Mouse (Mus musculus): ENCODE measurements around the gene Ptprs. TPM values are rescaled to one million over a fixed set of nuclear protein-coding genes. Genes with fewer than 3 reads are reported as not detected.

Gene Ptprs
- total and polyA plus RNA-seq, 3 experiments = 51.6 to 324 (median 80.9) TPM

DNA sequence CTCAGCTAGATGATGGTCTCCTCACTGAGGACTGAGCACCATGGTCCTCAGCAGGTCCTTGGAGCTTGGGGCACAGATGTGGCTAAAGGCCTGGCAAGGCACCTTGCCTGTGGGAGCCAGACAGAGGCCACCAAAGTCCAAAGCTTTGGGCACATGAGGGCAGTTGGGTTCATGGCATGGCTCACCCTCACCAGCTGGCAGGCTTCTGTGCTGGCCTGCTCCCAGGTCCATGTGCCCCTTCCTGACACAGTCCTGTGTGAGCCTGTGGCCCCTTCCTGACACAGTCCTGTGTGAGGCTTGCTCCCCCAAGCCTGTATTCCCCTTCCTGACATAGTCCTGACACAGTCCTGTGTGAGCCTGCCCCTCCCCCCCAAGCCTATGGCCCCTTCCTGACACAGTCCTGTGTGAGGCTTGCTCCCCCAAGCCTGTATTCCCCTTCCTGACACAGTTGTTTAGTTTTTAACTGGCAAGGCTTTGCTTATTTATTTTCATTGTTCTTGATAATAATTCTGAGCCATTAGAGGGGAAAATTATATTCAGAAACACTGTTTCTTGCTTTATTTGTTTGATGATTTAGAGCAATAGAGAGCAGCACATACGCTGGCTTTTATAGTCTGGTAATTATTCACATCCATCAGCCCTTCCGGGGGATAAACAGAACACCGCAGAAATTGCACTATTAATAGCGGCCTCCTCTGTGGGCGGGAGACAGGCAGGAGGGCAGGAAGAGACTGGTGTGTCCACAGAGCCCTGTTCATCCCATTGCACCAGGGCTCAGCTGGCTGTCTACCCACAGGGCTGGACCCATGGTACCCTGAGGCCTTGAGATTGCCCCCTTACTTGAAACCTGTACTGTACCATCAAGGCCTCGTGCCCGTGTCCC, 110.3 kb downstream of the Ptprs start:
- Histone ChIP-seq H3K79me2 (ENCODE audit: control insufficient read depth, insufficient read depth, low read length, poor library complexity) (no peaks in the 10 kb centered on the region), H3K9me3 (replicated peaks; ENCODE audit: insufficient read depth, low read length) (no peaks in the 10 kb centered on the region), H3K4me1 (ENCODE audit: control insufficient read depth in 1 of 2, insufficient read depth in 2 of 2, low read length in 2 of 2) (no peaks in the 10 kb centered on the region), H3K4me3 (ENCODE audit: control insufficient read depth in 1 of 2, insufficient read depth in 1 of 2, low read depth in 2 of 2, low read length in 2 of 2) (no peak overlapping the region), H3K36me3 (ENCODE audit: control insufficient read depth in 1 of 2, insufficient read depth in 2 of 2, low read length in 2 of 2) (no peaks in the 10 kb centered on the region), H3K27ac (ENCODE audit: control insufficient read depth, low read depth, low read length) (no peak overlapping the region), H3K27me3 (ENCODE audit: control insufficient read depth in 1 of 2, insufficient read depth in 2 of 2, low read length in 2 of 2) (no peaks in the 10 kb centered on the region), H3K9ac (ENCODE audit: control insufficient read depth, low read depth, low read length, poor library complexity, severe bottlenecking) (no peak overlapping the region)
- TF ChIP-seq CHD1 (IDR thresholded peaks at IDR 0.05; ENCODE audit: low read depth, low read length) = no peak
- TF ChIP-seq NELFE (IDR thresholded peaks at IDR 0.05; ENCODE audit: low read depth, low read length) = no peak
- TF ChIP-seq ZNF384 (IDR thresholded peaks at IDR 0.05; ENCODE audit: low read depth, low read length) = no peak
- TF ChIP-seq ZKSCAN1 (IDR thresholded peaks at IDR 0.05; ENCODE audit: low read depth, low read length) = no peak
- no peak for TF ChIP-seq MYC (IDR thresholded peaks at IDR 0.05; ENCODE audit: low read depth, low read length)
- no peak for DNase-seq (ENCODE audit: low read depth, low spot score)

Other genes with a start within 250 kb of the Ptprs start
- 16.2 and 21.5 TPM in 2 replicates for gene Fem1a, start 219.7 kb downstream of the Ptprs start, total RNA-seq (2012; rRNA removed)
- gene Fem1a, start 219.7 kb downstream of the Ptprs start, polyA plus RNA-seq (2012; ENCODE audit: insufficient read depth in 1 of 2, insufficient read length in 2 of 2, low read depth in 1 of 2, low replicate concordance in 2 of 2, missing spikeins in 1 of 2) = 10 to 100 TPM in 1 of 2 experiments, not detected in 1; 17.1 TPM
- gene Ticam1, start 199.7 kb downstream of the Ptprs start, total RNA-seq (2012; rRNA removed) = 3.5 and 4.6 TPM in 2 replicates
- gene Ticam1, start 199.7 kb downstream of the Ptprs start, polyA plus RNA-seq (2012; ENCODE audit: insufficient read depth in 1 of 2, insufficient read length in 2 of 2, low read depth in 1 of 2, low replicate concordance in 2 of 2, missing spikeins in 1 of 2) = 1 to 10 TPM in 1 of 2 experiments, not detected in 1; 8.7 TPM
- gene Plin3, start 183.6 kb downstream of the Ptprs start, total RNA-seq (2012; rRNA removed) = 6.6 and 7.6 TPM in 2 replicates
- gene Plin3, start 183.6 kb downstream of the Ptprs start, polyA plus RNA-seq (2012; ENCODE audit: insufficient read depth in 1 of 2, insufficient read length in 2 of 2, low read depth in 1 of 2, low replicate concordance in 2 of 2, missing spikeins in 1 of 2) = 10 to 100 TPM in 1 of 2 experiments, not detected in 1; 13.1 TPM
- not detected in 2 replicates for gene Arrdc5, start 176.2 kb downstream of the Ptprs start, total RNA-seq (2012; rRNA removed)
- gene Arrdc5, start 176.2 kb downstream of the Ptprs start, polyA plus RNA-seq (2012; ENCODE audit: insufficient read depth in 1 of 2, insufficient read length in 2 of 2, low read depth in 1 of 2, low replicate concordance in 2 of 2, missing spikeins in 1 of 2) = not detected
- 185 and 201 TPM in 2 replicates for gene Uhrf1, start 173.2 kb downstream of the Ptprs start, total RNA-seq (2012; rRNA removed)
- 100 to 1,000 TPM; 115 to 133 TPM for gene Uhrf1, start 173.2 kb downstream of the Ptprs start, polyA plus RNA-seq (2012; ENCODE audit: insufficient read depth in 1 of 2, insufficient read length in 2 of 2, low read depth in 1 of 2, low replicate concordance in 2 of 2, missing spikeins in 1 of 2)
- 9.1 and 12.5 TPM in 2 replicates for gene Kdm4b, start 150.4 kb downstream of the Ptprs start, total RNA-seq (2012; rRNA removed)
- gene Kdm4b, start 150.4 kb downstream of the Ptprs start, polyA plus RNA-seq (2012; ENCODE audit: insufficient read depth in 1 of 2, insufficient read length in 2 of 2, low read depth in 1 of 2, low replicate concordance in 2 of 2, missing spikeins in 1 of 2) = 10 to 100 TPM in 1 of 2 experiments, not detected in 1; 27.5 TPM
- not detected in 2 replicates for gene Znrf4, start 35.9 kb upstream of the Ptprs start, total RNA-seq (2012; rRNA removed)
- gene Znrf4, start 35.9 kb upstream of the Ptprs start, polyA plus RNA-seq (2012; ENCODE audit: insufficient read depth in 1 of 2, insufficient read length in 2 of 2, low read depth in 1 of 2, low replicate concordance in 2 of 2, missing spikeins in 1 of 2) = not detected
- gene Gm20219, start 77.9 kb upstream of the Ptprs start, total RNA-seq (2012; rRNA removed) = 0.62 and 0.65 TPM in 2 replicates
- 1 to 10 TPM in 1 of 2 experiments, not detected in 1; 3.1 TPM for gene Gm20219, start 77.9 kb upstream of the Ptprs start, polyA plus RNA-seq (2012; ENCODE audit: insufficient read depth in 1 of 2, insufficient read length in 2 of 2, low read depth in 1 of 2, low replicate concordance in 2 of 2, missing spikeins in 1 of 2)
- gene Safb2, start 108.1 kb upstream of the Ptprs start, total RNA-seq (2012; rRNA removed) = 61.6 and 66.5 TPM in 2 replicates
- 100 to 1,000 TPM; 217 to 741 TPM for gene Safb2, start 108.1 kb upstream of the Ptprs start, polyA plus RNA-seq (2012; ENCODE audit: insufficient read depth in 1 of 2, insufficient read length in 2 of 2, low read depth in 1 of 2, low replicate concordance in 2 of 2, missing spikeins in 1 of 2)
- 87.3 and 103 TPM in 2 replicates for gene Safb, start 108.3 kb upstream of the Ptprs start, total RNA-seq (2012; rRNA removed)
- 100 to 1,000 TPM in 1 of 2 experiments, not detected in 1; 203 TPM for gene Safb, start 108.3 kb upstream of the Ptprs start, polyA plus RNA-seq (2012; ENCODE audit: insufficient read depth in 1 of 2, insufficient read length in 2 of 2, low read depth in 1 of 2, low replicate concordance in 2 of 2, missing spikeins in 1 of 2)
- 281 and 334 TPM in 2 replicates for gene 2410015M20Rik, start 133.3 kb upstream of the Ptprs start, total RNA-seq (2012; rRNA removed)
- gene 2410015M20Rik, start 133.3 kb upstream of the Ptprs start, polyA plus RNA-seq (2012; ENCODE audit: insufficient read depth in 1 of 2, insufficient read length in 2 of 2, low read depth in 1 of 2, low replicate concordance in 2 of 2, missing spikeins in 1 of 2) = 100 to 1,000 TPM in 1 of 2 experiments, not detected in 1; 274 TPM
- gene Rpl36, start 136.9 kb upstream of the Ptprs start, total RNA-seq (2012; rRNA removed) = 3,804 and 3,914 TPM in 2 replicates
- 1,000 to 10,000 TPM in 1 of 2 experiments, not detected in 1; 2,385 TPM for gene Rpl36, start 136.9 kb upstream of the Ptprs start, polyA plus RNA-seq (2012; ENCODE audit: insufficient read depth in 1 of 2, insufficient read length in 2 of 2, low read depth in 1 of 2, low replicate concordance in 2 of 2, missing spikeins in 1 of 2)
- gene Lonp1, start 150.4 kb upstream of the Ptprs start, total RNA-seq (2012; rRNA removed) = 162 and 203 TPM in 2 replicates
- gene Lonp1, start 150.4 kb upstream of the Ptprs start, polyA plus RNA-seq (2012; ENCODE audit: insufficient read depth in 1 of 2, insufficient read length in 2 of 2, low read depth in 1 of 2, low replicate concordance in 2 of 2, missing spikeins in 1 of 2) = 100 to 1,000 TPM; 197 to 296 TPM
- gene Catsperd, start 151.7 kb upstream of the Ptprs start, total RNA-seq (2012; rRNA removed) = 0.33 and 0.46 TPM in 2 replicates
- gene Catsperd, start 151.7 kb upstream of the Ptprs start, polyA plus RNA-seq (2012; ENCODE audit: insufficient read depth in 1 of 2, insufficient read length in 2 of 2, low read depth in 1 of 2, low replicate concordance in 2 of 2, missing spikeins in 1 of 2) = 1 to 10 TPM in 1 of 2 experiments, not detected in 1; 1.1 TPM
- gene Ranbp3, start 196.8 kb upstream of the Ptprs start, total RNA-seq (2012; rRNA removed) = 123 and 137 TPM in 2 replicates
- gene Ranbp3, start 196.8 kb upstream of the Ptprs start, polyA plus RNA-seq (2012; ENCODE audit: insufficient read depth in 1 of 2, insufficient read length in 2 of 2, low read depth in 1 of 2, low replicate concordance in 2 of 2, missing spikeins in 1 of 2) = 100 to 1,000 TPM in 1 of 2 experiments, not detected in 1; 150 TPM
- 226 and 249 TPM in 2 replicates for gene Ndufa11, start 241.3 kb upstream of the Ptprs start, total RNA-seq (2012; rRNA removed)
- 100 to 1,000 TPM in 1 of 2 experiments, not detected in 1; 351 TPM for gene Ndufa11, start 241.3 kb upstream of the Ptprs start, polyA plus RNA-seq (2012; ENCODE audit: insufficient read depth in 1 of 2, insufficient read length in 2 of 2, low read depth in 1 of 2, low replicate concordance in 2 of 2, missing spikeins in 1 of 2)
- 1.7 and 2.6 TPM in 2 replicates for gene Vmac, start 241.5 kb upstream of the Ptprs start, total RNA-seq (2012; rRNA removed)
- 1 to 10 TPM in 1 of 2 experiments, not detected in 1; 8.0 TPM for gene Vmac, start 241.5 kb upstream of the Ptprs start, polyA plus RNA-seq (2012; ENCODE audit: insufficient read depth in 1 of 2, insufficient read length in 2 of 2, low read depth in 1 of 2, low replicate concordance in 2 of 2, missing spikeins in 1 of 2)